9 mouse cellular contexts compared by ENCODE assay signal in the genomic region with DNA sequence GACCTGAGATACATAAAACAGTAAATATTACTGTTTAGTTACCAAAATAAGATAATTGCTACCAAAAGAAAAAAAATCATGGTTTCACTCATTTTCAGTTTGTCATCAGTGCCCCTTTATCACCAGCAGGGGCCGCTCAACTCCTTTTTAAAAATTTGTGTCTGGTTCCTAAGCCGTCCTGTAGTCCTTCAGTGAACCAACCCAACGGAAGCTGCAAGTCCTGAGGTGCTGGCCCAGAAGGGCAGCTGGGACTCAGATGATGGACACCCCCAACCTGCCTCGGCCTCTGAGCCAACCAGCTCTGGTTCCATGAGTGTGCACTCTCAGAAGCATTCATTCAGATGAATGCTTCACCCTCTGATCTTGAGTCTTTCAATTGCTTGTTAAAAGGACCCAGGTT. TPM values are rescaled to one million over a fixed set of nuclear protein-coding genes. Genes with fewer than 3 reads are reported as not detected.
DNase-seq lines count a peak whose midpoint lies in the region; ATAC-seq and TF ChIP-seq lines count a peak whose summit lies in the region.
"Had no signal": no experiment of that assay in that cellular context is flagged by ENCODE, and none has a peak within 500 bp of the region (broad histone marks: within the 10 kb centered on the region; RNA-seq: fewer than 3 reads in every experiment).

No protein-coding gene starts in this region.

- intact Hi-C loops in heart, postnatal 10 days (cut with DNase I), result loop anchor here (1.0 to 2.0 kb wide), 3 partner anchors 78 to 231 kb away; no protein-coding TSS in a partner anchor
- intact Hi-C loops in left cerebral cortex, postnatal 25 days (cut with DNase I), result loop anchor here (1.0 to 2.0 kb wide), 3 partner anchors 78 to 230 kb away; no protein-coding TSS in a partner anchor

- H3K9me3 ChIP-seq in midbrain, embryonic 13.5 days, result no peaks in the 10 kb centered on the region
- no peaks in the 10 kb centered on the region for H3K9me3 ChIP-seq in stomach, postnatal 0 days (ENCODE audit: control insufficient read depth, low read length)
- H3K9me3 ChIP-seq: liver, embryonic 15.5 days had no signal

- no peak overlapping the region for H3K4me3 ChIP-seq in cortical plate, adult 2 months (ENCODE audit: insufficient read depth, low read length)
- no peak overlapping the region for H3K4me3 ChIP-seq in midbrain, embryonic 13.5 days (replicated peaks)
- H3K4me3 ChIP-seq in stomach, postnatal 0 days (ENCODE audit: low read depth, low read length), result no peak overlapping the region
- H3K4me3 ChIP-seq: liver, embryonic 15.5 days had no signal

- no peak overlapping the region for H3K4me2 ChIP-seq in midbrain, embryonic 13.5 days (replicated peaks)
- H3K4me2 ChIP-seq in stomach, postnatal 0 days (replicated peaks; ENCODE audit: low read depth), result no peak overlapping the region
- H3K4me2 ChIP-seq: liver, embryonic 15.5 days had no signal

- peaks cover 19% of the 10 kb centered on the region for H3K36me3 ChIP-seq in midbrain, embryonic 13.5 days
- 0 out of 2 replicates have a peak, but pooled peaks cover 2% of the 10 kb centered on the region for H3K36me3 ChIP-seq in stomach, postnatal 0 days (ENCODE audit: control insufficient read depth, insufficient read depth, low read length)

- no peak overlapping the region for H3K27ac ChIP-seq in cortical plate, adult 2 months (ENCODE audit: insufficient read depth, low read length)
- H3K27ac ChIP-seq in midbrain, embryonic 13.5 days, result no peak overlapping the region
- H3K27ac ChIP-seq in stomach, postnatal 0 days (replicated peaks), result no peak overlapping the region
- H3K27ac ChIP-seq: liver, embryonic 15.5 days had no signal

- peak; percentile 66 for ATAC-seq in activated CD4-positive, CD25-positive, alpha-beta regulatory T cell, adult 4 months
- peak; percentile 74 for ATAC-seq in midbrain, embryonic 13.5 days
- 0 out of 2 replicates have a peak, but pooled peaks have one; percentile 39 for ATAC-seq in stomach, postnatal 0 days (ENCODE audit: low FRiP score, low TSS enrichment)

- no peak for TF ChIP-seq EP300 in stomach, postnatal 0 days (optimal IDR thresholded peaks at IDR 0.05)

- no peaks in the 10 kb centered on the region for H3K4me1 ChIP-seq in cortical plate, adult 2 months (ENCODE audit: control insufficient read depth, insufficient read depth, low read length)
- H3K4me1 ChIP-seq in midbrain, embryonic 13.5 days (replicated peaks), result peaks cover 11% of the 10 kb centered on the region; the same call in 1 of the 2 replicates
- no peaks in the 10 kb centered on the region; the same call in 1 of the 2 replicates for H3K4me1 ChIP-seq in stomach, postnatal 0 days (replicated peaks; ENCODE audit: control insufficient read depth, insufficient read depth)
- H3K4me1 ChIP-seq: liver, embryonic 15.5 days had no signal

- TF ChIP-seq POLR2A in cortical plate, adult 2 months (IDR thresholded peaks at IDR 0.05; ENCODE audit: extremely low read depth, insufficient read depth, low read length), result no peak

- no peak overlapping the region for H3K9ac ChIP-seq in midbrain, embryonic 13.5 days (replicated peaks)
- H3K9ac ChIP-seq in stomach, postnatal 0 days (ENCODE audit: low read length), result no peak overlapping the region
- H3K9ac ChIP-seq: liver, embryonic 15.5 days had no signal

- H3K27me3 ChIP-seq in midbrain, embryonic 13.5 days, result no peaks in the 10 kb centered on the region
- no peaks in the 10 kb centered on the region for H3K27me3 ChIP-seq in stomach, postnatal 0 days (ENCODE audit: control insufficient read depth, insufficient read depth, low read length)
- H3K27me3 ChIP-seq: liver, embryonic 15.5 days had no signal

- TF ChIP-seq CTCF in cortical plate, adult 2 months (IDR thresholded peaks at IDR 0.05; ENCODE audit: extremely low read depth, insufficient read depth, low read length), result peak; percentile 66
- peak; percentile 89 for TF ChIP-seq CTCF in stomach, postnatal 0 days (IDR thresholded peaks at IDR 0.05; ENCODE audit: low read depth)

- 4% methylated on average over 4 of the region's 4 CpGs for WGBS in midbrain, embryonic 13.5 days
- 5% methylated on average over 4 of the region's 4 CpGs for whole genome bisulfite sequencing in stomach, postnatal 0 days

- DNase-seq in left cerebral cortex, adult 18-20 months (ENCODE audit: low spot score in 2 of 2), result peak; percentile 63 to 64
- no peak for DNase-seq in left cerebral cortex, adult 11 months (ENCODE audit: low spot score)
- DNase-seq in heart, postnatal 10 days, result peak; percentile 66 to 78
- peak; percentile 53 to 67 for DNase-seq in left cerebral cortex, postnatal 25 days (ENCODE audit: low spot score in 2 of 2)
- DNase-seq in stomach, postnatal 0 days (ENCODE audit: low spot score), result peak; percentile 64

RNA-seq across cellular contexts. Expression of a gene that starts 10.2 kb away (rescaled TPM):
- 10 to 100 TPM; 31.3 to 32.5 TPM for total RNA-seq in left cerebral cortex, adult 18-20 months (2021)
- polyA plus RNA-seq in activated CD4-positive, CD25-positive, alpha-beta regulatory T cell, adult 4 months (2017; shearing (Covaris generic)), result 10 to 100 TPM; 39.7 to 45.2 TPM
- polyA plus RNA-seq in cortical plate, adult 2 months (2012; rRNA removed), result 36.7 and 37.8 TPM in 2 replicates
- total RNA-seq in heart, postnatal 10 days (2021), result 10 to 100 TPM; 34.3 to 36.1 TPM
- total RNA-seq in left cerebral cortex, postnatal 25 days (2021), result 10 to 100 TPM; 31.4 to 33.9 TPM
- polyA plus RNA-seq in midbrain, embryonic 13.5 days (2015; fragmentation: Nextera tagmentation; extraction: Ambion mirVana), result 48.3 and 51.6 TPM in 2 replicates
- polyA plus RNA-seq in stomach, postnatal 0 days (2015; fragmentation: Nextera tagmentation; extraction: Ambion mirVana), result 24.4 and 27.8 TPM in 2 replicates

RNA-seq across cellular contexts. Expression of a gene that starts 10.5 kb away (rescaled TPM):
- total RNA-seq in left cerebral cortex, adult 18-20 months (2021), result 100 to 1,000 TPM; 107 to 112 TPM
- 100 to 1,000 TPM in 1 of 2 experiments, 10 to 100 TPM in 1; 87.9 to 116 TPM for polyA plus RNA-seq in activated CD4-positive, CD25-positive, alpha-beta regulatory T cell, adult 4 months (2017; shearing (Covaris generic))
- polyA plus RNA-seq in cortical plate, adult 2 months (2012; rRNA removed), result 145 and 170 TPM in 2 replicates
- 100 to 1,000 TPM; 305 TPM for total RNA-seq in heart, postnatal 10 days (2021)
- total RNA-seq in left cerebral cortex, postnatal 25 days (2021), result 10 to 100 TPM; 90.6 to 98.7 TPM
- 179 and 203 TPM in 2 replicates for polyA plus RNA-seq in midbrain, embryonic 13.5 days (2015; fragmentation: Nextera tagmentation; extraction: Ambion mirVana)
- 172 and 179 TPM in 2 replicates for polyA plus RNA-seq in stomach, postnatal 0 days (2015; fragmentation: Nextera tagmentation; extraction: Ambion mirVana)
